In genomic region chr1:89913611-89914010, GRCm38 (mm10) we compare ENCODE assay signal across 24 mouse cellular contexts. TPM values are rescaled to one million over a fixed set of nuclear protein-coding genes. Genes with fewer than 3 reads are reported as not detected.
"Had no signal": no experiment of that assay in that cellular context is flagged by ENCODE, and none has a peak within 500 bp of the region (broad histone marks: within the 10 kb centered on the region; RNA-seq: fewer than 3 reads in every experiment).

No protein-coding gene starts in this region.

- H3K9ac ChIP-seq: liver, embryonic 14.5 days; lung, embryonic 15.5 days; midbrain, embryonic 12.5 days; neural tube, embryonic 13.5 days; neural tube, embryonic 15.5 days; stomach, embryonic 15.5 days had no signal

- ATAC-seq: lung, postnatal 0 days; midbrain, embryonic 16.5 days had no signal

- H3K36me3 ChIP-seq: lung, embryonic 15.5 days; midbrain, embryonic 10.5 days; midbrain, embryonic 12.5 days; neural tube, embryonic 13.5 days; neural tube, embryonic 15.5 days; stomach, embryonic 15.5 days had no signal

- H3K4me2 ChIP-seq: lung, embryonic 15.5 days; midbrain, embryonic 12.5 days; neural tube, embryonic 13.5 days; neural tube, embryonic 15.5 days; stomach, embryonic 15.5 days had no signal

- DNase-seq: lung, adult 2 months; lung, postnatal 14 days; lung, postnatal 36 days; midbrain, embryonic 14.5 days; retina, postnatal 1 day; right cerebral cortex, adult 18-20 months; thymus, adult 2 months; thymus, postnatal 25 days; thymus, postnatal 4 days had no signal

- H3K4me3 ChIP-seq: lung, embryonic 15.5 days; midbrain, embryonic 10.5 days; midbrain, embryonic 12.5 days; myocyte; neural tube, embryonic 13.5 days; neural tube, embryonic 15.5 days; stomach, embryonic 15.5 days had no signal

- H3K4me1 ChIP-seq: lung, embryonic 15.5 days; midbrain, embryonic 10.5 days; midbrain, embryonic 12.5 days; stomach, embryonic 15.5 days had no signal

- H3K9me3 ChIP-seq: lung, embryonic 15.5 days; neural tube, embryonic 13.5 days; neural tube, embryonic 15.5 days; stomach, embryonic 15.5 days had no signal

- H3K27ac ChIP-seq: liver, embryonic 14.5 days; lung, embryonic 15.5 days; macrophage; midbrain, embryonic 10.5 days; midbrain, embryonic 12.5 days; neural tube, embryonic 13.5 days; neural tube, embryonic 15.5 days; stomach, embryonic 15.5 days; stomach, postnatal 0 days had no signal

RNA-seq across cellular contexts. Expression of gene Gbx2, which starts 17.4 kb away (rescaled TPM):
- total RNA-seq: megakaryocyte, adult 5-6 weeks had no signal
- polyA plus RNA-seq: myocyte; stomach, postnatal 0 days; testis, adult 2 months; urinary bladder, adult 2 months had no signal
